Mouse (Mus musculus): ENCODE measurements around the gene Gm11562.

DNA sequence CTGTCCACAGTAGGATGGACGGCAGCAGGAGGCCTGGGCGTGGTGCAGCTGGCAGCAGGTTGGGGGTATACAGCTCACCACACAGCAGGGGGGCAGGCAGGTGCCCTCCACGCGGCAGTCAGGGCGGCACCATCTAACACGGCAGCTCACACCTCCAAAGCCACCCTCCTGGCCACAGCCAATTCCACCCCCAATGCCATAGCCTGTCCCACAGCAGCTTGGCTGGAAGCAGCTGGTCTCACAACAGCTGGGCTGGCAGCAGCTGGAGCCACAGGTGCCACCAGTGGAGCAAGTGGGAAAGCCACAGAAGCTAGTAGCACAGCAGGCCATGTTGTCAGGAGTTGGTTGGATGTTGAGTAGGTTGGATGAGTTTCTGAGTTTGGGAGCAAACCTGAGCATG, 39.6 kb downstream of the Gm11562 start, which contains the start of gene Krtap1-5:
- TF ChIP-seq CTCF (IDR thresholded peaks at IDR 0.05; ENCODE audit: low read depth, low read length), result no peak
- no peak for TF ChIP-seq POLR2A (IDR thresholded peaks at IDR 0.05; ENCODE audit: insufficient read depth, low read length)

Measured in ES-Bruce4 (cell line).